Mouse (Mus musculus) spleen, postnatal 4 days (tissue): ENCODE measurements at regions not wholly inside any gene's neighbourhood (a gene's known extent, or its start where the extent isn't known, plus 50 kb on each side); places are given as distances from the start of the nearest gene placed in this dataset.
A peak's percentile ranks its signal among the peaks of the same experiment; 100 is the strongest.

Experiments
- DNase-seq, 2 experiments: peaks; one replicate each; pipeline ENCODE4 v3.0.0; 2022; ENCODE audit warnings: low spot score in 2 of 2

DNA sequence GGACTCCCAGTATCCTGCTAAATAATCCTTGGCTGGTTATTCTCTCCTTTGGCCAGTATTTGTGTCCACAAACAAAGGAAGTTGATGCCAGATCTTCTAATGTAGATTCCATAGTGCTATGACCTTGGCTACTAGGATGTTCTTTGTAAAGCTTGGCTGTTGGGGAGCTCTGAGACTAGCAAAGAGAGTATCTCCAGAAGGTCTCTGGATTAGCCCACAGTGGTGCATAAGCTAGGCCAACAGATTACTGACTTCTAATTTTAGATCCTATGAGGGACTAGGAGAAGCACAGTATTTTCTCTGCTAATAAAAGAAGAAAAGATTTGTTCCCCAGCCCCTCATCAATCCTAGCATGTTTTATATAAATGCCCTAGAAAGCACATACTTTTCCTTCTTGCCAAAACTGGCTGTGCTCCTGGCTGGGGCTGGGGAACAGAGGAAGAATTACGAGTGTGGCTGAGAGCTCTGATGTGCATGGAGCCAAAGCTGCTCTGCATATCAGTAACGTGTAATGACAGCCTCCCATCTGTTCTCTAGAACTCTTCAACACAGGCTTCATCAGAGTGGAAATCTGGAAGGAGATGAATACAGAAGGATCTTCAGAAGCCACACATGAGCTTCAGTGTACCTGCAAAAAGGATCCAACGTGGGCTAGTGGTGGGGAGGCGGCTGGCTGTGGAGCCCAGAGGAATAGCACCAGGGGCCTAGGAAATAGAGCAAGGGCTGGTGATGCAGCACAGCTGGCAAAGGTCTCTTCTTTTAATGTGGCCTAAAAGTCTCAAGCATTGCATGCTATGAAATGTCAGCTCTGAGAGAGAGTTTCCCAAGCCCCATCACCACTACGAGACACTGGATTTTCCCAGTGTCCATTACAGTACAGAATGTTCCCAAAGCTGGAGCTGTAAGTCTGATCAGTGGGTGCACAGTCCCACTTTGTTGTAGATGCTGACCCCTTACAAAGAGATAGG, 283.0 kb upstream of the Plxna2 start:
- no peak for DNase-seq

DNA sequence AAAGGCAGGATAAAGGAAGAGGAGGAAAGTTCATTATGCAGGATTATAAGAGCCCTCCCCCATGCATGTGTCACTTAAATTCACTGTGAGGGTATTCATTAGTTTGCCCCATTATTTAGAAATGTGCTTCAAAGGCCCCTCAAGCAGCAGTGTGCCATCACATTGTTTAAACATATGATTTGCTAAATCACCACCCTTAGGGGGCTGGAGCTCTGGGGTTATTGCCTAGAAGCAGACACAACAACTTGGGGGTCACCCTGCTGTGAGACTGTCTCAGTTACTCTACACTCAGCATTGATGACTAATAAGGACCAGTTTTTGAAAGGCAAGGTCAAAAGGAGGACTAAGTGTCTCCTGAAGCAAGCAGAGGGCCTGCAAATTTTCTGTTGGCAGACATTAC, 285.4 kb upstream of the Plxna2 start:
- DNase-seq = no peak

DNA sequence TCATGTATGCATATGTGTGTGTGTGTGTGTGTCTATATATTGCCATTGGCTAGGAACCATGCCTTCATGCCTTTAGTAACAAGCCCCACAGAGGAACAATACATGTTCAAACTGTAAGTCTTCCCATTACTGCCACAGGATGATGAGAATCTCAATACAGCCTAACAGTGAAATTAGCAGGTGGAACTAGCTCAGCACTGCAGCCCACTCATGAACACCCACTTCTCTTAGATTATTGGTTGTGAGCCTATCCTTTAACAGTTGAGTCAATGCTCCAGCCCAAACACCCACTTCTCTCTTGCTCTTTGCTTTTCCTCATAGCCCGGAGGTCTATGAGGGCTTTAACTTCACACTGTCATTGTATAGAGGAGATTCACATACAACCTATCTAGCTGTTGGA, 287.5 kb upstream of the Plxna2 start:
- no peak for DNase-seq

DNA sequence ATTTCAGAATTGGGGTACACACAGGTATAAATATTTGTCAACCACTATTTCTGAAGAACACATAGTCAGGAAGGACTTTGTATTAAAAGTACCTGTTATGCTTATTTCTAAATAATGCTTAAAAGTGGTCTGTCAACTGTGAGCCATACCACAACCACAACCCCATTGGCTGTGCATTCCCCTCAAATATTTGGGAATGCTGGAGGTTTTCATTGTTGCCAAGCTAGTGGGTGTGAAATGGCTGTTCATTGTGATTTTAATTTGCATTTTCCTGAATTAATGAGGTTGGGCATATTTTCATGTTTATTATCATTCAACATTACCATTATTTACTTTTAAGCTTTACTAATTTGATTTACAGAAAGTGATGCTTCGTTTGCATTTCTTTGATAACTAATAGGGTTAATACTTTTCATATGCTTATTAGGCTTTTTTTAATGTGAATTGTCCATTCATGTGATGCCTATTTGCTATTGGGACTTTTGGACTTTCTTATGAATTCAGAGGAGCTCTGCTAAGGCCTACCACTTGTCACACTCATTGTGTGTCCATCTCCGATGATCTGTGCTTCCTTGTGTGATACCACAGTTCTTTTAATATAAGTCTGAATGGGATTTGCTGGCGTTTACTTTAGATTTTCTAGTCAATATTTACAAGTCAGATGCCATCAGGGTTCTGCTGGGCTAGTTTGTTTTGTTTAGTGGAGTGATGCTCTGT, 297.5 kb upstream of the Plxna2 start:
- DNase-seq = no peak

DNA sequence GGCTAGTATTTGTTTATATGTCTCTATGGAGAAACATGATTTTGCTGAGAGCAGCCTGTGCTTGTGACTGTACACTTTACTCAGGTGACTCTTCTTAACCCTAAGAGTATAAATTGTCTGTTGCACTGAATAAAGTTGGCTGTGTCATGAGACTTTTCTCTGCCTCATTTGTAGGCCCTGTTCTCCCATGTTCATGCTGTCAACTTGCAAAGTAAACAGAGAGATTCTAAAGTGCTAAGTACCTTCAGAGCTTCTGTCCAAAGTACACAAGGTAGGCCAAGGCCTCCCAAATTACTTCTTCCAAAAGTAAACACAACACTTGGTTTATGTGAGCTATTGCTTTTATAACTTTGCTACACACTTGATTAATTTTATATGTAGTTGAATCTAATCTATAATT, 299.7 kb upstream of the Plxna2 start:
- DNase-seq = no peak

DNA sequence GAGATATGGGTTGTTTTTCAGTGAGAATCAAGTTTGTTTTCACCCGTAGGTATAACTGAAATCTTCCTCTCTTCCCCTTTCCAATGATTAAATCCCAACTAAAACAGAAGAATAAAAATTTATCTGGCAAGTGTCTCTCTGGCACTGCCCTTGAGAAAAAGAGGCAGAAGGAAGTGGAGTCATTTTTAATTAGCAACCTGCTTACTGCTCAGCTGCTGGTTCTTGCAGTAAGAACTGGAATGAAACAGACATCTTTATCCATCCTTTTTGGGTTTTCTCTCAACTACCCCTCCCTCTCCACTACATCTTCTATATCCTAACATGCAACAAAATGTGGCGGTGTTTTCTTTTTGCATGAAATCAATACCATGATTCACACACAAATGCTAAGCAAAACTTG, 302.4 kb upstream of the Plxna2 start:
- DNase-seq = no peak

DNA sequence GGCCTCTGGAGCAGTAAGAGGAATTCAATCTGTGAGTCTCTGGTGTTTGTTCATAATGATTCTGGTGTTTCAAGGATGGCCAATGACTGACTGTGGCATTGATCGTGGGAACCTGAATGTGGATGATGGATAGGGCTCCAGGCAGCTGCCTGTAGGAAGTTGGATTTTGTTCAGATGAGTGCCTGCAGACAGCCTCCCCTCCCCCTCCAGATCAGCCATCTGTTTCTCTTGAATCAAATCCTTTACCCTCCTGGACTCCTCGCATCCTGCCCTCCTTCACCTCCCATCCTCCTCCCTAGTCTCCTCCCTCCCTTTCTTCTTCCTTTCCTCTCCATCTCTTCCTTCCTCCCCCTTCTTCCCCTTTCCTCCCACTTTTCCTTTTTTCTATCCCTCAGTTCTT, 307.6 kb upstream of the Plxna2 start:
- no peak for DNase-seq

DNA sequence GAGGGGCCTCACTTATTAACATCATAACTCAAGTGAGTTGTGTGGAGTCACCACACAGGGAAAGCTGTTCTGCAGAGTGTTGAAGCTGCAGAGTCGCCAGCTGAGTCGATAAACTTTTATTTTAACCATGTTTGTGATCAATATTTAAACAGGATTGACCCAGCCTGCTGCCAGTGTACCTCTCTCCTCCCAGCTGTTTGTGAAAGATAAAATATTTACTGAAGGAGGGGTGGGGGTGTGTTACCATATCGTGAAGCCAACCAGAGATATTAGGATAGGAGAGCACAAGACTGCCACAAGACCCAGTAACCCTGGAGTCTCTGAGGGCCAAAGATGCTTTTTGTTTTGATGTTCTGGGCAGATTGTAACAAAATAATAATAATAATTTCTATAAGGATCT, 309.4 kb upstream of the Plxna2 start:
- no peak for DNase-seq

DNA sequence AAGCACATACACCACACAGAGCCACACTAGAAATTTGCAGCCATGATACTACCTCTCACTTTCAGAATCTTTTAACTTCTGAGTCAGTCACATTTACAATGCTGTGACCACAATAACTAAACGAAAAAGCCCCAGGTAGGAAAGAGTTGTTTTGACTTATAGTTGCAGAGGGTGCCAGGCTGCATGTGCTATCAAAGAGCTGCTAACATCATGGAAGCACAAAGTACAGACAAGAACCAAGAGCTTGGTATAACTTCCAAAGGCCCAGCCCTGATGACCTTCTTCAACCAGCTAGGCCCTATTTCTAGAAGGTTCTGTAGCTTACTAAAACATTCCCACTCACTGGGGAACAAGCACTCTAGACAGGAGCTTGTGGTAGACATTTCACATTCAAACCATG, 314.1 kb upstream of the Plxna2 start:
- DNase-seq = no peak

DNA sequence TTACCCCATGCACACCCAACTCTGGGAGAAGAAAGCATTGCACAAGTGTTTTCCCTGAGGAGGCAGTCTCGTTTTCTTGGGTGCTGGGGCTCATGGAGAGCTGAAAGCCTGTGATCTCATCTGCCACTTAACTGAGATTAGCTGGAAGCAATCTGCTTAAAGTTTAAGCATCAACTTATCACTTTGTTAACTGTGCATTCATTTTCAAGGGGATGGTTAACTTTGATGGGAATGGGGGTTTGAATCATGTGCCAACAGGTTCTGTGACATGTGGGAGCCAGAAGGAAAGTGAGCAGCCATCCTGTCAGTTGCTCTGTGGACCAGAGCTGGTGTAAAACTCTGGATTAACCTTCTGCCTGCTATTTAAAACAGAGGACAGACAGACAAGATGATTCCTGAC, 315.2 kb upstream of the Plxna2 start:
- no peak for DNase-seq

DNA sequence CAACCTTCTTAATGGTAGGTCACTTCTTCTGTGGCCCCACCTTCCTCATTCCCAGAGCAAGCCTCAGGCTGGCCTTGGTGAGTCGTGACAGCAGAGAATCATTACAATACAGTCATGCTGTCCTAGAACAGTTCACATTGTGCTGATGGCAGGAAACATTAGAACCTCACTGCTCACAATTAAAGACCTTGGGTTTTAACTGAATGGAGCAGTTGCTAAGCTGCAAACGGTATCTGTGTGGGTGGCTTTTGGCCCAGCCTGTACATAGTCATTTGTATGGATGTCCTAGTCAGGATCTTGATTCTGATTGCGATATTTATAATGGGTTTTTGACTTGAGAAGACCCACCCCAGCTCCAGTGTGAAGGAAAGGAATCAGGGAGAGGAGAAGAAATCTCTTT, 336.1 kb upstream of the Plxna2 start:
- DNase-seq = no peak

DNA sequence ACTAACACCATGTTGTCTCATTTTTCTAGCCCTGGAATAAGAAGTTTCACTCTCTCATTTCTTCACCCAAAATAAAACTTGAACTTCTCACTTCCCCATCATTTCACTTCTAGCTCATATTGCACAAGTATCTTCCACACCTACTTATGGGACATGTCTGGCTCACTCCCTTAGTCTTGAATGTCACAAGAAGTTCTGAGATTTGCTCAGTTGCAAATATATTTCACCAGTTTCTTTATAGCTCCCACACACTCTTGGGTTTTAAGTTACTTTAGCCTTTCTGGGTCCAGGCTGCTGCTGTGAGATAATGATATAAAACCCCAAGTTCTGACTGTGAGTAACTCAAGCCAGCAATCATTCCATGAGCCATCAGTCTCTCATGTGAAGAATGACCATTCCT, 350.0 kb upstream of the Plxna2 start:
- no peak for DNase-seq

DNA sequence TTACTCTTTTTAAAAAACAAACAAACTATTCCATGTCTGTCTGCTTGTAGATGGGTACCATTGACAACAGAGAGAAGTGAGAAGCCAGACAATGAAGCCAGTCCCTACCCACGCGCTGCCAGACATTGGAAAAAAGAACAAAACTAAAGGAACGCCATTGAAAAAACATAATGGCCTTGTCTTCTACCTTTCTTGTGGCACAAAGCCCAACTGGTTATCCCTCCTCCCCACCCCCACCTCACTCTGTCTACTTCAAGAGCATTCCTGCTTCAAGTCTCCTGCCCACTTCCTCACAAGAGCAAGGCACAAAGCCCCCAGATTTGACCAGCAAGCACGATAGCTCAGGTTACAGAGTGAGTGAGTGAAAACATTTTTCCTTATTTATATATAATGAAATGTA, 355.6 kb upstream of the Plxna2 start:
- no peak for DNase-seq

DNA sequence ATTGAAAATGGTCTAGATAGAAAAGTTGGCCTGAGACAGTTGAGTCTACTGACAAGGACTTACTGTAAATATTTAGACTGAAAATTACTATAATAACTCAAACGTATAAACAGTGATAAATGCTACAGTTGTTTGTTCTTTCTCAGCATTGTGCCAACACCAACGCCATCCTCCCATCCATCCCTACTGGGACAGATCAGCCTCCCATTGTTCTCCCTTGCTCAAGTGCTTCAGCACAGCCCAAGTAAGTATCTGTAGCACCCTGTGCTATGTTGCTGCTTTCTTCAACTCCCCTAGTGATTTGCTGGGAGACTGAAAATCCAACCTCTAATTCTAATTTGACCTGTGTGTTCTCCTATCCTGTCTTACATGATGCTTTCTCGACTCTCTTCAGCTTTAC, 358.1 kb upstream of the Plxna2 start:
- no peak for DNase-seq

DNA sequence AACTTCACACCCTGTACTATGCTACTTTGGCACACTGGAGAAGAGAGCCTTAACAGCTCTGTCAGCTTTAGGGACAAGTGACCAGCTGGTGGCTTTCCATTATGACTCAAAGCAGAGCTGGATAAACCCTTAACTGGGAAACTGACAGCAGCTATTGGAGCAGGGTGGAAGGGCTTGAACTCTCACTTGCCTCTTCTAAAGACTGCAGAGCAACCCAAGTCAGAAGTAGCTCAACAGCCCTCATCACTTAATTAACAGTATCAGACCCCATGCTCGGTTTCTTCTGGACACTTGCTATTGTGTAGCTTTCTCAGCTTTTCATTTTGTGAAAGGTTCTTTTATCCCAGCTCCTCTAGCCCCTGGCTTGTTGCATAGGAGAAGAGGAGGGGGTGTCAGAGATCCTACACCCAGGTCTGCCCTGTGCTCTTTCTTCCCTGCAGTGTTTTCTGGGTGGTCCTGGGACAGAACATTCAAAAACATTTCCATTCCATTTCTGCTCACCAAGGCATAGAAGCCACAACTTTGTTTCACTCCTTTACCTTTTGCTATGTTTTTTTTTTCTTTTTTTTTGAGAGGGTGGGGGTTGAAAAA, 373.1 kb upstream of the Plxna2 start:
- DNase-seq = no peak

DNA sequence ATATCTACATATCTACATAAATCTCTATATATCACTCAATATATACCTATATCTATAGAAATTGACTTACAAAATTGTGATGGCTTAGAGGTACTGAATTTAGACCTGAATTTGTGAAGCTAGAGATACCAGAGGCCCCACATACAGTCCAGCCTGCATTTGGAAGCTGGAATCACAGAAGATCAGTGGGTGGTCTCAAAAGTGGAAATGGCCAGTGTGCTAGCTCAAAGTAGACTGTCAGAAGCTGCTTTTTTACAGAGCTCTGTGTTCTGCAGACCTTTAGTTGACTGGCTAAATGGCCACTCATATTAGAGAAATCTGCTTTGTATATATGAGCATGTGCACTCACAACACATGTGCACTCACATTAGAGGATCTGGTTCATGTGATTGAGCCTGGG, 376.9 kb upstream of the Plxna2 start:
- no peak for DNase-seq

DNA sequence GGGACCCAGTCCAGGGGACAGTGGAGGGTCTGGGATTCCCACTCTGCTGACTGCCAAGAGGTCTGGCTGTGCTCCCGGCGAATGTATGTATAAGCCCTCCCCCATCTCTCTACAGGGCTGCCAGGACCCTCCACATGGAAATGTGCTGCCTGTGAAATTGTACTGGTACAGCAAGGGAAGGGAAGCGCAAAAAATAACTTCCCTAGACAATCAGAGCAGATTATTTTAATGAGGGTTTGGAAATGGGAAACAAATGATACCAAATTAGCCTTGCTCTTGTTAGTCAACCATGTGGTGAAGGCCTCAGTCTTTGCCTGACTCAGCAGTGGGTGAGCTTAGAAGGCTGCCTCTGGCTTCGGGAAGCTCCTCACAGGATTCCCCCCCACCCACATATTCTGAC, 386.8 kb upstream of the Plxna2 start:
- DNase-seq = no peak

DNA sequence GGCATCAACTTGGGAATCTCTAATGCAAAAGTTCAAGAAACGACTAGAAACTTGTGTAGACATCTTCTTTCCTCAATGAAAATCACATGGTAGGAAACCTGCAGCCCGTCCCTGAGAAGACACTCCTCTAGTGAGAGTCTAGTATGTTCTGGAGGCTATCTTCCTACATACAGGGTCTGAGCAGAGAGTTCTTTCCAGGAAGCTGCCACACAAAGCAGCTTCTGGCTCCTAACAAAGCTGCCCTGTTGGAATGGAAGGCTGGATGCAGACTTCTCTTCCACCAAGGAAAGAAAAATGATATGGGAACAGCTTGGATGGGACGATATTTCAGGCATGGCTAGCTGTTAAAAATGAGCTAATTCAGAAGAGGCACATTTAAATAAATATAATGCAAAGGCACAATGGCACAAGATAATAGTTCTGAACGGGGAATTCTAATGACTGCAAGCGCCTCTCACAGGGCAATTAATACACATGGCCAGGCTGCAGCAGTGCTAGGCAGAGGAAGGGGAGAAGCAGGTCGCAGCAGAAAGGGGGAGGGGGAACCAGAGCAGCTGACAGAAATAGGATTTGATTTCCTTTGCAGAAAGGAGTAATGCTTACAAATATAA, 391.4 kb upstream of the Plxna2 start:
- no peak for DNase-seq

DNA sequence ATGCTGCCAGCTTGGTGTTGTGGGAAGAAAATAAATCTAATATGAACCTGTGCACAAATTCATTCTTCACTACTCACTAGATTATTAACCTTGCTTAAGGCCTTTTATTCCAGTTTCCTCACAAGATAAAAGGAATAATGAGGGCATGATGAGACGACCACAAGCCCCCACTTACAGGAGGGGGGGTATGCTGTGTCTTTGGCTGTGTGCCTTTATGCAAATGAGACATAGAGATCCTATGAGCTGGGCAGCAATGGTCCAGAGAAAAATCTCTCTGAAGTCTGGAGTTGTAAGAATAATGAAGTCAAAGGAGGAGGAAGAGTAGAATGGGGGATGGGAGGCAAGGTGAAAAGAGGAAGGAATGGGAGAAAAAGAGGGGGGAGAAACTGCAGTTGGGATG, 392.2 kb upstream of the Plxna2 start:
- no peak for DNase-seq

DNA sequence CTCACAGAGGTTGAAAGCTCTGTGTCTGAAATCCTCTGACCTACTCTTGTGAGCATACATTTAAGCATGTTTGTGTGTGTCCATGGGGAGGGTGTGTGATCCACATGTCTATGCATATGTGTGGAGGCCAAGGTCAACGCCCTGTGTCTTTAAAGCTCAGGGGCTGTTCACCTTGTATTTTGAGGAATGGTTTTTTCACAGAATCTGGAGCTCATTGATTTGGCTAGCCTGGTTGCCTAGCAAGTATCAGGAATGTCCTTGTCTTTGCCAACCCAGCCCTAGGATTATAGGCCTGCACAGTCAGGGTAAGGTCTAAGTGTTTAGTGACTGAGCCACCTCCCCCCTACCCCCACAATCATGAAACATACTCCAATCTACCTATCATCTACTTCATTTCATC, 394.0 kb upstream of the Plxna2 start:
- DNase-seq = no peak

DNA sequence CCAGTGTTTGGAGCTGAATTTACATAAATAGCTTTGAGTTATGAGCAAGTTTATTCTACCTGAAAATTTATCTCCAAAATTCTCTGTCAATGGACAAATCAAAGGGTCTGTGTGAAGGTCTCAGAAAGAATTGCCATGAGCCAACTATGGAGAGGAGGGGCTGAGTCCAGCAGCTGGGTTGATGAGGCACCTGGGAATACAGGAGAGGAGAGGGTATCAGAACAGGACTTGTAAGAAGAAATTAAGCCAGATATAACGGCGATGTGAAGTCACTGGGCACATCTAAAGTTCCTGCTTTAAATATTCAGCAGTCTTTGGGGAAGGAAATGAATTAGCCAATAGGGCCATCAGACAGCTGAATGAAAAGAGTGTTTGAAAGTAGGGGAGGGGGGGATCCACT, 394.4 kb upstream of the Plxna2 start:
- no peak for DNase-seq

DNA sequence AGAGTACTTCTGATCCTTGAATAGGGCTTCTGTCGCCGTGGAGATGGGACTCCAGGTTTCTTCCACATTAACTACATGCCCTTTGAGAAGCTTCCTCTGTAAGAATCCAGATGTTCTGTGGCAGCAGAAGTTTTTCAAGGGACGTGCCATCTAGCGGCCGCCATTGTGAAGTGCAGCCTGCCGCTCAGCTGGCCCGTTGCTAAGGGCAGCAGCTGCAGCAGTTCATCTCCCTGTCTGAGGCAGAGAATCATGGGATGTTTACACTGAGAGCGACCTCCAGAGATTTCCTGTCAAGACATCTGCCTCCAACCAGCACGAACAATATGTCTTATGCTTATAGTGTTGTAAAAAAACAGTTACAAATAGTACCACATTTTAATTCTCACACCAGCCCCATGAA, 395.0 kb upstream of the Plxna2 start:
- peak; percentile 27 to 71 for DNase-seq
